ENCODE assay signal across 15 mouse cellular contexts in the genomic region with DNA sequence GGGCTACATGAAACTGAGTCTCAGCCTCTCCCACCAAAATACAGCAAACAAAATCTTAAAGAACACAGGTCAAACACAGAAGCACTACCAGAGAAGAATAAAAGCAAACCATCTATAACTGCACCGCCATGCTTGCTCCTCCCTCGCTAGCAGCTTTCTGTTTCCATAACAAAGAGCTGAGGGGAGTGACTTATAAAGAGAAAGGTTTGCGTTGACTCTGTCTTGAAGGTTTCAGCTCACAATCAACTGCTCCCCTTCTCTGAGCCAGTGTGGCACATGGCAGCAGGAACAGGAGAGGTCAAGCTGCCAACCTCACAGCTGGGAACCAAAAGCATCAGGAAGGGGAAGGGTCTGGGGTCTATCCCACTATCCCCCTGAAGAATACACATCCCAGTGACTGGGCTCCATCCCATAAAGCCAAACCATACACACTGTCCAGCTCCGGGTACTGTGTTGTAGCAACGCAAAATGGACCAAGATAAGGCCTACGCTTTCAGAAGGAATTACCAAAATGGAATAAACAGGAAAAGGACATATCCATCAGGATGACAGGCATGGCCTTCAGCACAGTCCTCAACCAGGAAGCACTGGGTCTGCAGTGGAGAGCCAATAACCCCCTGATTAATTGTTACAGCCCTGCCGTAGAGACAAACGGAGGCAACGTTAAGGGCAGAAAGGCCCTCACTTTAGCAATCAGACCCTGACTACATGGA. TPM values are rescaled to one million over a fixed set of nuclear protein-coding genes. Genes with fewer than 3 reads are reported as not detected.
DNase-seq lines count a peak whose midpoint lies in the region; ATAC-seq and TF ChIP-seq lines count a peak whose summit lies in the region.
"Had no signal": no experiment of that assay in that cellular context is flagged by ENCODE, and none has a peak within 500 bp of the region (broad histone marks: within the 10 kb centered on the region; RNA-seq: fewer than 3 reads in every experiment).

No protein-coding gene starts in this region.

- no peak for ATAC-seq in G1E (ENCODE audit: extremely low read depth, insufficient number of reproducible peaks, low FRiP score, poor library complexity, severe bottlenecking)
- ATAC-seq in liver, embryonic 16.5 days (ENCODE audit: low read depth) = 0 out of 2 replicates have a peak, but pooled peaks have one; percentile 8
- no peak for ATAC-seq in forebrain, embryonic 12.5 days (ENCODE audit: low FRiP score)

- H3K36me3 ChIP-seq in G1E (replicated peaks) = no peaks in the 10 kb centered on the region
- no peaks in the 10 kb centered on the region for H3K36me3 ChIP-seq in liver, embryonic 16.5 days (ENCODE audit: control insufficient read depth, insufficient read depth)
- no peaks in the 10 kb centered on the region for H3K36me3 ChIP-seq in forebrain, embryonic 12.5 days (replicated peaks)
- H3K36me3 ChIP-seq: embryonic facial prominence, embryonic 13.5 days; stomach, embryonic 15.5 days had no signal

- intact Hi-C loops in left cerebral cortex, adult 2 months (cut with DNase I) = no loop called here
- intact Hi-C loops in left cerebral cortex, postnatal 36 days (cut with DNase I) = no loop called here

- H3K27ac ChIP-seq in left cerebral cortex, adult 2 months = peak overlapping the region; percentile 40
- H3K27ac ChIP-seq in liver, embryonic 16.5 days (ENCODE audit: low read length) = peak overlapping the region; percentile 40
- H3K27ac ChIP-seq in forebrain, embryonic 12.5 days = no peak overlapping the region
- H3K27ac ChIP-seq: embryonic facial prominence, embryonic 13.5 days; liver, embryonic 14.5 days; stomach, embryonic 15.5 days had no signal

- no peak overlapping the region for H3K4me2 ChIP-seq in liver, embryonic 16.5 days (ENCODE audit: low read depth, low read length)
- no peak overlapping the region for H3K4me2 ChIP-seq in forebrain, embryonic 12.5 days

- no peak overlapping the region for H3K4me3 ChIP-seq in left cerebral cortex, adult 2 months
- peak overlapping the region; percentile 41; the same call in 1 of the 2 replicates for H3K4me3 ChIP-seq in G1E (ENCODE audit: low read depth, low read length)
- no peak overlapping the region for H3K4me3 ChIP-seq in liver, embryonic 16.5 days (ENCODE audit: low read depth, low read length)
- no peak overlapping the region for H3K4me3 ChIP-seq in forebrain, embryonic 12.5 days (replicated peaks)
- H3K4me3 ChIP-seq: embryonic facial prominence, embryonic 13.5 days; myocyte; stomach, embryonic 15.5 days had no signal

- TF ChIP-seq CTCF in left cerebral cortex, adult 2 months (IDR thresholded peaks at IDR 0.05) = no peak
- TF ChIP-seq CTCF in G1E (IDR thresholded peaks at IDR 0.05; ENCODE audit: low read depth, low read length) = no peak

- H3K9me3 ChIP-seq in G1E (replicated peaks) = no peaks in the 10 kb centered on the region
- H3K9me3 ChIP-seq in liver, embryonic 16.5 days (replicated peaks; ENCODE audit: control insufficient read depth, low read length) = no peaks in the 10 kb centered on the region
- H3K9me3 ChIP-seq in forebrain, embryonic 12.5 days = no peaks in the 10 kb centered on the region
- H3K9me3 ChIP-seq: embryonic facial prominence, embryonic 13.5 days; stomach, embryonic 15.5 days had no signal

- peaks cover 76% of the 10 kb centered on the region for H3K4me1 ChIP-seq in G1E (ENCODE audit: insufficient read depth, low read depth, low read length)
- peaks cover 35% of the 10 kb centered on the region for H3K4me1 ChIP-seq in liver, embryonic 16.5 days (ENCODE audit: control insufficient read depth, low read depth, low read length)
- H3K4me1 ChIP-seq in forebrain, embryonic 12.5 days = peaks cover 16% of the 10 kb centered on the region

- H3K27me3 ChIP-seq in G1E (ENCODE audit: insufficient read depth, low read length) = peaks cover 31% of the 10 kb centered on the region
- peaks cover 16% of the 10 kb centered on the region for H3K27me3 ChIP-seq in liver, embryonic 16.5 days (ENCODE audit: control insufficient read depth, insufficient read depth, low read depth, low read length)
- H3K27me3 ChIP-seq in forebrain, embryonic 12.5 days = no peaks in the 10 kb centered on the region
- H3K27me3 ChIP-seq: embryonic facial prominence, embryonic 13.5 days; stomach, embryonic 15.5 days had no signal

- no peak overlapping the region for H3K9ac ChIP-seq in liver, embryonic 16.5 days (ENCODE audit: low read depth, low read length)
- no peak overlapping the region for H3K9ac ChIP-seq in forebrain, embryonic 12.5 days
- H3K9ac ChIP-seq: embryonic facial prominence, embryonic 13.5 days; liver, embryonic 14.5 days; stomach, embryonic 15.5 days had no signal

- DNase-seq in left cerebral cortex, adult 2 months (ENCODE audit: extremely low spot score in 1 of 2, low spot score in 2 of 2) = no peak
- no peak for DNase-seq in left cerebral cortex, postnatal 36 days (ENCODE audit: low spot score in 2 of 2)
- DNase-seq in CD4-positive, CD25-positive, alpha-beta regulatory T cell, adult 2 months (ENCODE audit: low read depth, low spot score) = peak; percentile 70
- DNase-seq in G1E (ENCODE audit: low spot score) = no peak
- no peak for DNase-seq in adrenal gland, adult 2 months
- no peak for DNase-seq in embryo, embryonic 10 days (ENCODE audit: low spot score)
- DNase-seq: kidney, adult 18-20 months; layer of hippocampus, postnatal 36 days; right cerebral cortex, adult 18-20 months had no signal

- 59% methylated on average over 9 of the region's 9 CpGs for WGBS in liver, embryonic 16.5 days (ENCODE audit: insufficient replicate concordance)
- 73% methylated on average over 9 of the region's 9 CpGs for WGBS in forebrain, embryonic 12.5 days

RNA-seq across cellular contexts. Expression of a gene that starts 44.8 kb away (rescaled TPM):
- 10 to 100 TPM; 23.4 to 29.0 TPM for total RNA-seq in left cerebral cortex, adult 2 months (2021)
- total RNA-seq in left cerebral cortex, postnatal 36 days (2021) = 10 to 100 TPM; 30.7 to 32.9 TPM
- total RNA-seq in G1E (2014; fragmentation: Nextera tagmentation) (82.5 and 87.3 TPM in 2 replicates), G1E (2017) (9.4 and 18.2 TPM in 2 replicates)
- 10.9 and 11.6 TPM in 2 replicates for polyA plus RNA-seq in G1E (2012)
- 10.4 TPM in 2 replicates for polyA plus RNA-seq in liver, embryonic 16.5 days (2015; fragmentation: Nextera tagmentation; extraction: Ambion mirVana)
- total RNA-seq in adrenal gland, adult 2 months (2021) = 10 to 100 TPM; 16.1 to 22.6 TPM
- 12.6 and 19.5 TPM in 2 replicates for polyA plus RNA-seq in adrenal gland, adult 2 months (2012; rRNA removed)
- 74.0 and 75.4 TPM in 2 replicates for polyA plus RNA-seq in forebrain, embryonic 12.5 days (2016; fragmentation: Nextera tagmentation; extraction: Ambion mirVana)
